Mouse (Mus musculus): ENCODE measurements around the gene Mob3a. TPM values are rescaled to one million over a fixed set of nuclear protein-coding genes. Genes with fewer than 3 reads are reported as not detected.
A peak's percentile ranks its signal among the peaks of the same experiment; 100 is the strongest.
"Not testable (repeated sequence)": the region's sequence is repeated elsewhere in the genome, so short reads cannot be mapped to it uniquely, and the experiment has no call there.

Gene Mob3a
- polyA plus RNA-seq, 1 experiment = 25.1 TPM

DNA sequence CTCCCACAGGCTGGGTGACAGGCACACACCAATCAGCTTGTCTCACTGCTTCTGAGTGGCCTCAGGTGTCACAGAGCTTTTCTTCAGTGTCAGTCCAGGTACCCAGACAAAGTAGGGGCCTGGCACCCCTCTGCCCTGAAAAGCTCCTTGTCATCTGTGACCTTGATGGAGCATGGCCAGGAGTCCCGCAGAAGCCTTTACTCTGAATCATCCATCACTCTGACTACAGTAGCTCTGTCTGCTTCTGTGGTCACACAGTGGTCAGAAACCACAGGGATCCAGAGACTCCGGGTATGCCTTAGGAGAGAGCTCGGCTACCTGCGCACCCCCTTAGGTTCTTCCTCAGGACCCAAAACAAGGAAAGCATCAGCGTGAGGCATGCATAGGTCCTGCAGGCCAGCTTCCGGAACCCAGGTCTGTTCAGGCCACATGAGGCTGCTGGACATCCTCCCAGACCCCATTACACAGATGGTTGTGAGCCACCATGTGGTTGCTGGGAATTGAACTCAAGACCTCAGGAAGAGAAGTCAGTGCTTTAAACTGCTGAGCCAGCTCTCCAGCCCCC is 48.5 kb downstream of the Mob3a start:
- no peak for TF ChIP-seq E2F4 (IDR thresholded peaks at IDR 0.05; ENCODE audit: insufficient read depth)
- H3K36me3 ChIP-seq (ENCODE audit: control insufficient read depth, insufficient read depth) = no peaks in the 10 kb centered on the region
- peak overlapping the region; percentile 31 for H3K4me2 ChIP-seq (ENCODE audit: low read depth)
- no peak overlapping the region for H3K4me3 ChIP-seq
- no peak overlapping the region for H3ac ChIP-seq (ENCODE audit: control insufficient read depth, insufficient read length)
- peaks cover 18% of the 10 kb centered on the region for H3K79me2 ChIP-seq (ENCODE audit: control insufficient read depth, insufficient read depth)
- H3K27me3 ChIP-seq (ENCODE audit: control insufficient read depth, insufficient read depth, insufficient read length) = no peaks in the 10 kb centered on the region

GRCm38 (mm10) chr10:80650392-80650791 is 51.4 kb downstream of the Mob3a start:
- no peak overlapping the region for H3K4me3 ChIP-seq
- TF ChIP-seq SRF (IDR thresholded peaks at IDR 0.05; ENCODE audit: control insufficient read depth, insufficient read length, low read depth) (no peak), TCF12 (IDR thresholded peaks at IDR 0.05; ENCODE audit: insufficient read depth, poor library complexity, severe bottlenecking) (no peak), MAX (IDR thresholded peaks at IDR 0.05; ENCODE audit: low read depth) (no peak), MYOG (IDR thresholded peaks at IDR 0.05; ENCODE audit: control insufficient read depth in 1 of 3, insufficient read depth in 1 of 3, insufficient read length in 2 of 3, low read depth in 2 of 3) (no peak), POLR2A (IDR thresholded peaks at IDR 0.05; ENCODE audit: insufficient read length, low read depth) (no peak), USF1 (IDR thresholded peaks at IDR 0.05; ENCODE audit: low read depth) (no peak), E2F4 (IDR thresholded peaks at IDR 0.05; ENCODE audit: insufficient read depth) (no peak), TCF3 (IDR thresholded peaks at IDR 0.05; ENCODE audit: insufficient read length, low read depth) (no peak), POLR2AphosphoS2 (IDR thresholded peaks at IDR 0.05; ENCODE audit: insufficient read length, low read depth) (no peak), CEBPB (IDR thresholded peaks at IDR 0.05; ENCODE audit: insufficient read depth, poor library complexity, severe bottlenecking) (no peak), MYOD1 (IDR thresholded peaks at IDR 0.05; ENCODE audit: control insufficient read depth in 1 of 3, insufficient read length in 2 of 3, low read depth in 2 of 3) (no peak), REST (IDR thresholded peaks at IDR 0.05; ENCODE audit: insufficient read depth, insufficient read length) (no peak)
- H3ac ChIP-seq (ENCODE audit: control insufficient read depth, insufficient read length) = no peak overlapping the region
- H3K79me2 ChIP-seq (ENCODE audit: control insufficient read depth, insufficient read depth) = peaks cover 12% of the 10 kb centered on the region
- no peak overlapping the region for H3K4me2 ChIP-seq (ENCODE audit: low read depth)
- H3K36me3 ChIP-seq (ENCODE audit: control insufficient read depth, insufficient read depth) = no peaks in the 10 kb centered on the region
- H3K27me3 ChIP-seq (ENCODE audit: control insufficient read depth, insufficient read depth, insufficient read length) = no peaks in the 10 kb centered on the region

DNA sequence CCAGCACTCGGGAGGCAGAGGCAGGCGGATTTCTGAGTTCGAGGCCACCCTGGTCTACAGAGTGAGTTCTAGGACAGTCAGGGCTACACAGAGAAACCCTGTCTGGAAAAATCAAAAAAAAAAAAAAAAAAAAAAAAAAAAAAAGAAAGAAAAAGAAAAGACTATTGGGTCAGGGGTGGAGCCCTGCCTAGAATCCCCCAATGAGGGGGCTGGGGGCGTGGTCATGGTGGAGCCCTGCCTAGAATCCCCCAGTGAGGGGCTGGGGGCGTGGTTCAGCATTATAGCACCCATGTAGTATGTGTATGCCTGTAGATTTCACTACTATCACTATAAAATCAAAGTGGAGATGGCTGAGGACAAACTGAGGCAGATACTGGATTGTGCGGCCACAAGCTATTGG is 51.9 kb downstream of the Mob3a start:
- H3ac ChIP-seq (ENCODE audit: control insufficient read depth, insufficient read length); H3K27me3 ChIP-seq (ENCODE audit: control insufficient read depth, insufficient read depth, insufficient read length); H3K4me2 ChIP-seq (ENCODE audit: low read depth); H3K4me3 ChIP-seq; H3K36me3 ChIP-seq (ENCODE audit: control insufficient read depth, insufficient read depth); H3K79me2 ChIP-seq (ENCODE audit: control insufficient read depth, insufficient read depth): not testable (repeated sequence)

DNA sequence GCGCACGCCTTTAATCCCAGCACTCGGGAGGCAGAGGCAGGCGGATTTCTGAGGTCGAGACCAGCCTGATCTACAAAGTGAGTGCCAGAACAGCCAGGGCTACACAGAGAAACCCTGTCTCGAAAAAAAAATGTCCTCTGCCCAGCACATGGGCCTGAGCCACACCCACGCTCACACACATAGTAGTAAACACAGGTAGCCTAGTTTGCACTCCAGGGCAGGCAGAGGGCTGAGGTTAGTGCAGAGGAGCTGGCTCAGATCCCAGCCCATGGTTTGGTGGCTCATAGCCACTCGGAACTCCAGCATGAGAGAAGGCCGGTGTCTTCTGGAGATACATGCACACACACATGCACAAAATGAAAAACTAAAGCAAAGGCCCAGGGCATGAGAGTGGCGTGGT is 54.8 kb downstream of the Mob3a start:
- Histone ChIP-seq H3ac (ENCODE audit: control insufficient read depth, insufficient read length) (no peak overlapping the region), H3K27me3 (ENCODE audit: control insufficient read depth, insufficient read depth, insufficient read length) (no peaks in the 10 kb centered on the region), H3K79me2 (ENCODE audit: control insufficient read depth, insufficient read depth) (peaks cover 3% of the 10 kb centered on the region), H3K4me3 (no peak overlapping the region), H3K36me3 (ENCODE audit: control insufficient read depth, insufficient read depth) (no peaks in the 10 kb centered on the region), H3K4me2 (ENCODE audit: low read depth) (no peak overlapping the region)
- TF ChIP-seq REST (IDR thresholded peaks at IDR 0.05; ENCODE audit: insufficient read depth, insufficient read length) = no peak
- no peak for TF ChIP-seq POLR2AphosphoS2 (IDR thresholded peaks at IDR 0.05; ENCODE audit: insufficient read length, low read depth)
- no peak for TF ChIP-seq TCF3 (IDR thresholded peaks at IDR 0.05; ENCODE audit: insufficient read length, low read depth)
- TF ChIP-seq CEBPB (IDR thresholded peaks at IDR 0.05; ENCODE audit: insufficient read depth, poor library complexity, severe bottlenecking) = no peak
- TF ChIP-seq MAX (IDR thresholded peaks at IDR 0.05; ENCODE audit: low read depth) = no peak

GRCm38 (mm10) chr10:80635345-80635744 is 66.4 kb downstream of the Mob3a start:
- H3ac ChIP-seq (ENCODE audit: control insufficient read depth, insufficient read length) = no peak overlapping the region
- peaks cover 31% of the 10 kb centered on the region for H3K79me2 ChIP-seq (ENCODE audit: control insufficient read depth, insufficient read depth)
- peaks cover 30% of the 10 kb centered on the region for H3K36me3 ChIP-seq (ENCODE audit: control insufficient read depth, insufficient read depth)
- TF ChIP-seq USF1 (IDR thresholded peaks at IDR 0.05; ENCODE audit: low read depth) (no peak), CEBPB (IDR thresholded peaks at IDR 0.05; ENCODE audit: insufficient read depth, poor library complexity, severe bottlenecking) (no peak), TCF3 (IDR thresholded peaks at IDR 0.05; ENCODE audit: insufficient read length, low read depth) (no peak)
- no peak overlapping the region for H3K4me2 ChIP-seq (ENCODE audit: low read depth)
- H3K27me3 ChIP-seq (ENCODE audit: control insufficient read depth, insufficient read depth, insufficient read length) = no peaks in the 10 kb centered on the region
- no peak overlapping the region for H3K4me3 ChIP-seq

Other genes starting within 250 kb of the Mob3a start
- gene Onecut3, start 207.1 kb downstream of the Mob3a start, polyA plus RNA-seq (2012; fragmentation: generic; extraction: Trizol) = not detected
- gene Atp8b3, start 162.9 kb downstream of the Mob3a start, polyA plus RNA-seq (2012; fragmentation: generic; extraction: Trizol) = 0.08 TPM
- 18.8 TPM for gene Rexo1, start 140.4 kb downstream of the Mob3a start, polyA plus RNA-seq (2012; fragmentation: generic; extraction: Trizol)
- 16.0 TPM for gene Klf16, start 124.7 kb downstream of the Mob3a start, polyA plus RNA-seq (2012; fragmentation: generic; extraction: Trizol)
- 111 TPM for gene Abhd17a, start 111.6 kb downstream of the Mob3a start, polyA plus RNA-seq (2012; fragmentation: generic; extraction: Trizol)
- 141 TPM for gene Scamp4, start 99.1 kb downstream of the Mob3a start, polyA plus RNA-seq (2012; fragmentation: generic; extraction: Trizol)
- 5.7 TPM for gene Adat3, start 99.1 kb downstream of the Mob3a start, polyA plus RNA-seq (2012; fragmentation: generic; extraction: Trizol)
- gene Gm49322, start 96.0 kb downstream of the Mob3a start, polyA plus RNA-seq (2012; fragmentation: generic; extraction: Trizol) = 1.0 TPM
- gene Csnk1g2, start 79.1 kb downstream of the Mob3a start, polyA plus RNA-seq (2012; fragmentation: generic; extraction: Trizol) = 178 TPM
- 55.9 TPM for gene Btbd2, start 44.9 kb downstream of the Mob3a start, polyA plus RNA-seq (2012; fragmentation: generic; extraction: Trizol)
- 119 TPM for gene Mknk2, start 23.9 kb downstream of the Mob3a start, polyA plus RNA-seq (2012; fragmentation: generic; extraction: Trizol)
- 1.9 TPM for gene Izumo4, start 207 bp upstream of the Mob3a start, polyA plus RNA-seq (2012; fragmentation: generic; extraction: Trizol)
- gene Ap3d1, start 40.3 kb upstream of the Mob3a start, polyA plus RNA-seq (2012; fragmentation: generic; extraction: Trizol) = 68.0 TPM
- 20.6 TPM for gene Dot1l, start 53.2 kb upstream of the Mob3a start, polyA plus RNA-seq (2012; fragmentation: generic; extraction: Trizol)
- 93.1 TPM for gene Sf3a2, start 96.2 kb upstream of the Mob3a start, polyA plus RNA-seq (2012; fragmentation: generic; extraction: Trizol)
- 69.6 TPM for gene Plekhj1, start 96.6 kb upstream of the Mob3a start, polyA plus RNA-seq (2012; fragmentation: generic; extraction: Trizol)
- 0.76 TPM for gene Amh, start 103.3 kb upstream of the Mob3a start, polyA plus RNA-seq (2012; fragmentation: generic; extraction: Trizol)
- gene Jsrp1, start 111.5 kb upstream of the Mob3a start, polyA plus RNA-seq (2012; fragmentation: generic; extraction: Trizol) = 343 TPM
- 1,349 TPM for gene Oaz1, start 124.7 kb upstream of the Mob3a start, polyA plus RNA-seq (2012; fragmentation: generic; extraction: Trizol)
- gene Lingo3, start 142.1 kb upstream of the Mob3a start, polyA plus RNA-seq (2012; fragmentation: generic; extraction: Trizol) = 0.05 TPM
- gene Lsm7, start 153.2 kb upstream of the Mob3a start, polyA plus RNA-seq (2012; fragmentation: generic; extraction: Trizol) = 150 TPM
- 31.0 TPM for gene Sppl2b, start 153.3 kb upstream of the Mob3a start, polyA plus RNA-seq (2012; fragmentation: generic; extraction: Trizol)
- gene Tmprss9, start 169.9 kb upstream of the Mob3a start, polyA plus RNA-seq (2012; fragmentation: generic; extraction: Trizol) = 0.05 TPM
- gene Timm13, start 199.0 kb upstream of the Mob3a start, polyA plus RNA-seq (2012; fragmentation: generic; extraction: Trizol) = 225 TPM
- gene Lmnb2, start 216.3 kb upstream of the Mob3a start, polyA plus RNA-seq (2012; fragmentation: generic; extraction: Trizol) = 65.2 TPM
- 52.2 TPM for gene Gadd45b, start 228.1 kb upstream of the Mob3a start, polyA plus RNA-seq (2012; fragmentation: generic; extraction: Trizol)